Mouse (Mus musculus): Measurements from ENCODE around the gene D930020B18Rik. TPM values are rescaled to one million over a fixed set of nuclear protein-coding genes. Genes with fewer than 3 reads are reported as not detected.

D930020B18Rik gene
- total and polyA plus RNA-seq, 2 experiments from 2014 or later = 0.31 to 0.90 TPM

DNA sequence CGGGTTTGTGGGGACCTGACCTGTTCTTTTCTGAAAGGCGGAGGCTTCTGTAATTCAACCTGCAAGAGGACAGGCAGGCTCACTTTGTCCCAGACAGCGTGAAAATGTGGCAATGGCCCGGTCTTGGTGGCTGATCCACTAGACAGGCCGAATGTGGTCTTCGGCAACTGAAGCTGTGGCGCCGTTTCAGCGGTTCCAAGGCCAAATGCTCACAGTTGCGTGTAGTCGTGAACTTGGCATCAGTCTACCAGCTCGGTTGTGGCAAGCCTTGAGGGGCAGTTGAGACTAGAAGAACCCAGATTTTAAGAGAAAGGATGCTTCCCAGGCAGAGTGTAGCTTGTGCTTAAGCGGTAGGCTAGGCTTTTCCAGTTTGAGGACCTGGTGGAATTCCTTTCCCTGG lies 79.3 kb downstream of the D930020B18Rik start:
- Histone ChIP-seq H3K4me3 (ENCODE audit: low read depth, low read length) (no peak overlapping the region), H3K4me2 (ENCODE audit: low read depth) (no peak overlapping the region), H3K9me3 (ENCODE audit: low read length) (0 out of 2 replicates have a peak, but pooled peaks cover 7% of the 10 kb centered on the region), H3K27ac (ENCODE audit: low read depth, low read length) (no peak overlapping the region), H3K4me1 (ENCODE audit: insufficient read depth) (no peaks in the 10 kb centered on the region), H3K27me3 (ENCODE audit: insufficient read depth, low read length) (no peaks in the 10 kb centered on the region), H3K36me3 (ENCODE audit: insufficient read depth) (no peaks in the 10 kb centered on the region), H3K9ac (no peak overlapping the region)
- TF ChIP-seq CTCF (IDR thresholded peaks at IDR 0.05; ENCODE audit: low read depth) = no peak
- WGBS = 95% methylated on average over 13 of the region's 13 CpGs
- DNase-seq (no peak), ATAC-seq (no peak)

DNA sequence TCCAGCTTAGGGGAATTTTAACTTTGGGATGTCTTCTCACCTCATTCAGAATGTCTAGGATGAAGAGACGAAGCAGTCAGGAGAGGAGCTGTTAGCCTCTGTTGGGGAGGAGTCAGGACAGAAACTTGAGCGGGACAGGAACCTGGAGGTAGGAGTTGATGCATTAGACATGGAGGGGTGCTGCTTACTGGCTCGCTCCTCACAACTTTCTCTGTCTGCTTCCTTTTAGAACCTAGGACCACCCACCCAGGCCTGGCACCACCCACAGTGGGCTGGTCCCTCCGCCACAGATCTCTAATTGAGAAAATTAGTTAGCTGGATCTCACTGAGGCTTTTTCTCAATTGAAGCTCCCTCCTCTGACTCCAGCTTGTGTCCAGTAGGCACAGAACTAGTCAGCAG lies 85.1 kb downstream of the D930020B18Rik start:
- H3K4me2 ChIP-seq (ENCODE audit: low read depth) = no peak overlapping the region
- 66% methylated on average over 4 of the region's 4 CpGs for WGBS
- H3K9ac ChIP-seq = no peak overlapping the region
- H3K4me1 ChIP-seq (ENCODE audit: insufficient read depth) = no peaks in the 10 kb centered on the region
- no peaks in the 10 kb centered on the region for H3K36me3 ChIP-seq (ENCODE audit: insufficient read depth)
- ATAC-seq = no peak
- no peak overlapping the region for H3K27ac ChIP-seq (ENCODE audit: low read depth, low read length)
- no peak for TF ChIP-seq CTCF (IDR thresholded peaks at IDR 0.05; ENCODE audit: low read depth)
- DNase-seq = no peak
- no peaks in the 10 kb centered on the region for H3K27me3 ChIP-seq (ENCODE audit: insufficient read depth, low read length)
- H3K9me3 ChIP-seq (ENCODE audit: low read length) = 0 out of 2 replicates have a peak, but pooled peaks cover 2% of the 10 kb centered on the region
- H3K4me3 ChIP-seq (ENCODE audit: low read depth, low read length) = no peak overlapping the region

DNA sequence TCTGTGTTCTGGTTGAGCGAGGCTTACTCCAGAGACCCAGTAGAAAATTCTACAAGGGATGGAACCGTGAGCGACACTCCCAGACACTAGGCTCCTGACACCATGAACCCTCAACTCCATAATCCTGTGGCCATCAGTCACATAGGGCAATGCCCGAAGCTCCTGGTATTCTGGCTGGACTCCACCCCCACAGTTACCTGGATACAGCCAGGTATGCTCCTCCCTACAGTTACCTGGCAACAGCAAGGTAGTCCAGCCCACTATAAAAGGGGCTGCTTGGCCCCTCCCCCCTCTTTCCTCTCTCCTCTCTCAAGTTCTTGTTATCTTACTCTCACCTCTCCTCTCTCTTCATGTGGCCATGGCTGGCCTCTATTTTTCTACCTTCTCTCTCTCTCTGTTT lies 85.8 kb downstream of the D930020B18Rik start:
- H3K27me3 ChIP-seq (ENCODE audit: insufficient read depth, low read length) = no peaks in the 10 kb centered on the region
- H3K4me3 ChIP-seq (ENCODE audit: low read depth, low read length) = no peak overlapping the region
- H3K4me1 ChIP-seq (ENCODE audit: insufficient read depth) = no peaks in the 10 kb centered on the region
- H3K36me3 ChIP-seq (ENCODE audit: insufficient read depth) = no peaks in the 10 kb centered on the region
- ATAC-seq (no peak), DNase-seq (no peak)
- H3K4me2 ChIP-seq (ENCODE audit: low read depth) = no peak overlapping the region
- no peak for TF ChIP-seq CTCF (IDR thresholded peaks at IDR 0.05; ENCODE audit: low read depth)
- no peak overlapping the region for H3K27ac ChIP-seq (ENCODE audit: low read depth, low read length)
- H3K9ac ChIP-seq = no peak overlapping the region
- no peaks in the 10 kb centered on the region for H3K9me3 ChIP-seq (ENCODE audit: low read length)
- WGBS = 87% methylated on average over 4 of the region's 4 CpGs

DNA sequence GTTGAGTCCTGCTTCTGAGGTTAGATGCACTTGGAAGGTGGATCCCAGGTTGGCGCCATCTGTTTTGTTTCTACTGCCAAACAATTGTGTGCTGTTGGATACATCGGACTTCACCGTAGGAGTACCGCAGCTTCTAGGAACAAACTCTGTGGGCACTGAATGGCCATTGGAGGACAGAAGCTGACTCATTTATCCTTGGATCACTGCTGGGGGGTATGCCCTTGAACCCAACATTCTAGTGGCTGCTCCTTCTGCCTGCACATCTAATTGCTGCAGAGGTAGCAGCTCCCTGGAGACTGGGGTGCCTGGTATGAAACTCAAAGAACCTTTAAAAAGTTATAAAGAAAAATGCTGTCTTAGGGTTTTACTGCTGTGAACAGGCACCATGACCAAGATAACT lies 86.8 kb downstream of the D930020B18Rik start:
- Histone ChIP-seq H3K4me3 (ENCODE audit: low read depth, low read length) (no peak overlapping the region), H3K27ac (ENCODE audit: low read depth, low read length) (no peak overlapping the region), H3K27me3 (ENCODE audit: insufficient read depth, low read length) (no peaks in the 10 kb centered on the region), H3K9me3 (ENCODE audit: low read length) (no peaks in the 10 kb centered on the region), H3K4me1 (ENCODE audit: insufficient read depth) (no peaks in the 10 kb centered on the region), H3K4me2 (ENCODE audit: low read depth) (no peak overlapping the region), H3K36me3 (ENCODE audit: insufficient read depth) (no peaks in the 10 kb centered on the region), H3K9ac (no peak overlapping the region)
- no peak for DNase-seq
- WGBS = 91% methylated on average over 4 of the region's 4 CpGs
- no peak for ATAC-seq
- TF ChIP-seq CTCF (IDR thresholded peaks at IDR 0.05; ENCODE audit: low read depth) = no peak

DNA sequence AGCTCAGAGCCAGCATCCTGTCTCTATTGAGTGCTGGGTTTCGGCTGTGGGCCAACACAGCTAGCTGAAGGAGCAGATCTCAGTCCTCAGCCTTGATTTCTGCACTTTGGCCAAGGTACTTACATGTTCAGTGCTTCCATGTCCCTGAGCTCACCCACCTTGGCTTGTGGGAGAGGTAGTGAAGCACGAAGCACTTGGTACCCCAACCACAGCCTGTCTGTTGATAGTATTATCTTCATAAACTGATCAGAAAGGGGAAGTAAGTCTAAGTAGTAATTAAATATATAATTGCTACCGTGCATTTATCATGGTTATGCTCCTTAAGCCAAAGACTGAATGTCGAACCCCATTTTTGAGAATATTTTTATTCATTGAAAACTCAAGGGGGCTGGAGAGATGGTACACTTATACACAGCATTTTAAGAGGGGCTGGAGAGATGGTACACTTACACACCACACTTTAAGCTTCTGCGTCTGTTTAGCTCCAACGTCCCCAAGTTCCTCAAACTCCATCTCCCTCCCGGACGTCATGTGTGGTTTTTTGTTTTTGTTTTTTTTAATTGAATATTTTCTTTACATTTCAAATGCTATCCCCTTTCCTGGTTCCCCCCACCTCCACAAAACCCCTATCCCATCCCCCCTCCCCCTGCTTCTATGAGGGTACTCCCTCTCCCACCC lies 89.8 kb downstream of the D930020B18Rik start:
- DNase-seq (no peak), ATAC-seq (no peak)
- Histone ChIP-seq H3K36me3 (ENCODE audit: insufficient read depth) (no peaks in the 10 kb centered on the region), H3K9ac (no peak overlapping the region), H3K4me3 (ENCODE audit: low read depth, low read length) (no peak overlapping the region), H3K27ac (ENCODE audit: low read depth, low read length) (no peak overlapping the region), H3K4me1 (ENCODE audit: insufficient read depth) (no peaks in the 10 kb centered on the region), H3K27me3 (ENCODE audit: insufficient read depth, low read length) (no peaks in the 10 kb centered on the region), H3K9me3 (ENCODE audit: low read length) (no peaks in the 10 kb centered on the region), H3K4me2 (ENCODE audit: low read depth) (no peak overlapping the region)
- WGBS = 94% methylated on average over 8 of the region's 8 CpGs
- no peak for TF ChIP-seq CTCF (IDR thresholded peaks at IDR 0.05; ENCODE audit: low read depth)

DNA sequence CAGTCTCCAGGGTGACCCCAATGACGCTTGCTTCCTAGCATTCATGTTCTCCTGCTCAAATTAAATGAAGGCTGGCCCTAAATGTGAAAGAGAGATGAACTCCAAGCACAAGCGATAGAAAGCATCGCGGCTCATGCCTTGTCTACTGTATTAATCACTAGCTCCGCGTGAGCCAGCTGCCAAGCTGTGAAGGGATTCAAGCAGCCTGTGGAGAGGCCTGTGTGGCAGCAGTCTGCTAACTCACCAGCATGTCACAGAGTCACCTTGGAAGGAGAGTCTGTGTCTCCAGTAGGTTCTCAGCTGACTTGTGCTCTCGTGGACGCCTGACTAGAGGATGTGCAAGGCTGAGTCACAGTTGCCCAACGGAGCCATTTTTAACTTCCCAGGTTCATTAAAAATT lies 91.2 kb downstream of the D930020B18Rik start:
- Histone ChIP-seq H3K27ac (ENCODE audit: low read depth, low read length) (no peak overlapping the region), H3K36me3 (ENCODE audit: insufficient read depth) (no peaks in the 10 kb centered on the region), H3K9ac (no peak overlapping the region), H3K4me2 (ENCODE audit: low read depth) (no peak overlapping the region), H3K4me1 (ENCODE audit: insufficient read depth) (no peaks in the 10 kb centered on the region), H3K9me3 (ENCODE audit: low read length) (no peaks in the 10 kb centered on the region), H3K27me3 (ENCODE audit: insufficient read depth, low read length) (no peaks in the 10 kb centered on the region), H3K4me3 (ENCODE audit: low read depth, low read length) (no peak overlapping the region)
- ATAC-seq (no peak), DNase-seq (no peak)
- WGBS = 77% methylated on average over 9 of the region's 9 CpGs
- no peak for TF ChIP-seq CTCF (IDR thresholded peaks at IDR 0.05; ENCODE audit: low read depth)

DNA sequence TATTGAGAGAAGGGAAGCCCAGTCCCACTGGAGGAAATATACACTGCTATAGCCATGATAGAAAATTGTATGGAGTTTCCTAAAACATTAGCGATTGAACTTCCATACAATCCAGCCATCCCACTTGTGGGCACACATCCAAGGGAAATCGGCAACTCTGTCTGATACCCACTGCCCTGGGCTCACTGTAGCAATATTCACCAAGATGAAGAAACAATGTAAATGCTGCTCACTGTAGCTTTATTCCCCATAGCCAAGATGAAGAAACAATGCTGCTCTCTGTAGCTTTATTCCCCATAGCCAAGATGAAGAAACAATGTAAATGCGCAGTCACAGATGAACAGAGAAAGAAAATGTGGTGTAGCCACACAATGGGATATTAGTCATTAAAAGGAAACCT lies 95.9 kb downstream of the D930020B18Rik start:
- DNase-seq (no peak), ATAC-seq (no peak)
- H3K4me3 ChIP-seq (ENCODE audit: low read depth, low read length) = no peak overlapping the region
- no peaks in the 10 kb centered on the region for H3K36me3 ChIP-seq (ENCODE audit: insufficient read depth)
- H3K9ac ChIP-seq = no peak overlapping the region
- no peaks in the 10 kb centered on the region for H3K9me3 ChIP-seq (ENCODE audit: low read length)
- TF ChIP-seq CTCF (IDR thresholded peaks at IDR 0.05; ENCODE audit: low read depth) = no peak
- H3K4me1 ChIP-seq (ENCODE audit: insufficient read depth) = 0 out of 2 replicates have a peak, but pooled peaks cover 7% of the 10 kb centered on the region
- H3K4me2 ChIP-seq (ENCODE audit: low read depth) = no peak overlapping the region
- H3K27ac ChIP-seq (ENCODE audit: low read depth, low read length) = no peak overlapping the region
- H3K27me3 ChIP-seq (ENCODE audit: insufficient read depth, low read length) = no peaks in the 10 kb centered on the region
- 86% methylated on average over 3 of the region's 3 CpGs for WGBS
